Mouse (Mus musculus) heart, embryonic 14.5 days (tissue): ENCODE measurements around the gene Magel2. TPM values are rescaled to one million over a fixed set of nuclear protein-coding genes. Genes with fewer than 3 reads are reported as not detected.
A peak's percentile ranks its signal among the peaks of the same experiment; 100 is the strongest.

Experiments
- ATAC-seq: fragments of 200-750 bp; cut with Nextera tagmentation; 2 replicates; pipeline ENCODE4 v1.8.0; 2017; ENCODE audit warnings: low read depth, moderate TSS enrichment; ENCODE audit not compliant: insufficient number of reproducible peaks, insufficient read depth, low FRiP score
- H3K27ac ChIP-seq, 2 experiments: fragments of 200-500 bp in 1 of 2; fragments of 300-500 bp in 1 of 2; sonication (generic) in 1 of 2; replicated peaks in 1 of 2; 2 replicates each; pipeline ENCODE4 v1.5.1; 2012 to 2014; ENCODE audit warnings: low read depth in 2 of 2, low read length in 2 of 2, control low read depth in 1 of 2, mild to moderate bottlenecking in 1 of 2, mixed read lengths in 1 of 2; ENCODE audit not compliant: control insufficient read depth in 1 of 2, insufficient read depth in 1 of 2
- H3K27me3 ChIP-seq: fragments of 300-500 bp; sonication (generic); 2 replicates; pipeline ENCODE4 v1.6.1; 2014; ENCODE audit warnings: mild to moderate bottlenecking, low read length, control low read depth; ENCODE audit not compliant: control insufficient read depth, insufficient read depth
- H3K36me3 ChIP-seq: fragments of 300-500 bp; sonication (generic); 2 replicates; pipeline ENCODE4 v1.6.1; 2014; ENCODE audit warnings: mild to moderate bottlenecking, control low read depth, low read length, mixed read lengths; ENCODE audit not compliant: control insufficient read depth, insufficient read depth
- H3K4me1 ChIP-seq, 2 experiments: fragments of 200-500 bp in 1 of 2; fragments of 300-500 bp in 1 of 2; sonication (generic) in 1 of 2; 2 replicates each; pipeline ENCODE4 v1.6.1; 2012 to 2014; ENCODE audit warnings: low read length in 2 of 2, control low read depth in 1 of 2, mixed read lengths in 1 of 2; ENCODE audit not compliant: control insufficient read depth in 2 of 2, insufficient read depth in 2 of 2
- H3K4me2 ChIP-seq: fragments of 300-500 bp; sonication (generic); 2 replicates; pipeline ENCODE4 v1.6.1; 2014; ENCODE audit warnings: mild to moderate bottlenecking, low read length
- H3K4me3 ChIP-seq, 2 experiments: fragments of 200-500 bp in 1 of 2; fragments of 300-500 bp in 1 of 2; sonication (generic) in 1 of 2; 2 replicates each; pipeline ENCODE4 v1.5.1; 2012 to 2014; ENCODE audit warnings: low read length in 2 of 2, mild to moderate bottlenecking in 2 of 2, control low read depth in 1 of 2, low read depth in 1 of 2, moderate library complexity in 1 of 2; ENCODE audit not compliant: control insufficient read depth in 1 of 2, insufficient read depth in 1 of 2
- H3K9ac ChIP-seq: fragments of 300-500 bp; sonication (generic); 2 replicates; pipeline ENCODE4 v1.6.1; 2014; ENCODE audit warnings: mild to moderate bottlenecking, low read length
- H3K9me3 ChIP-seq: fragments of 300-500 bp; sonication (generic); 2 replicates; pipeline ENCODE4 v1.6.1; 2016; ENCODE audit warnings: low read length, control low read depth; ENCODE audit not compliant: control insufficient read depth
- WGBS: fragments of 180-500 bp; shearing (Covaris S2); extraction: QIAGEN DNeasy Blood & Tissue Kit; methylation state at CpG from one replicate; pipeline ENCODE4 v1.1.7; 2014; 5-methylcytosine and 5-hydroxymethylcytosine counted together
- polyA plus RNA-seq: library from polyadenylated mRNA; unstranded; fragments of >200 nt; fragmentation: Nextera tagmentation; extraction: Ambion mirVana; gene quantifications from 2 replicates; pipeline ENCODE4 v1.2.1, GENCODE M21; 2014

Gene Magel2
- polyA plus RNA-seq, 1 experiment from 2014 or later = 0.20 TPM

DNA sequence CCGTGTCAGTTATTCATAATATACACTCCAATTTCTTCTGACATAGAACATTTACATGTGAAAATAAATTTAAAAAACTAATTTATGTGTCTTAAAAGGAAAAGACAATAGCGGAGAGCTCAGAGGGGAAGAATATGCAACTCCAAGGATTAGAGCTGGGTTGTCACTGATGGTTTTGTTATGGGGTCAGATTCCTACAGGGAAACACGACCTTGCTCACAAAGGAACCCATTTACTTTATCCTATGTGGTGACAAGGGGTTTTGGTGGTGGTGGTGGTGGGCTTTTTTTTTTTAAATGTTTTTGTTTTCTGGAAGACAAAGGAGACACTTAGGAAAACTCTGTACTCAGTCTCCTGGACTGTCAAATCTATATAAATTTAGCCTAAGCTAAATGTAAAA lies 31.0 kb downstream of the Magel2 start:
- 47% methylated on average over 3 of the region's 3 CpGs for WGBS
- no peak overlapping the region for H3K4me2 ChIP-seq

DNA sequence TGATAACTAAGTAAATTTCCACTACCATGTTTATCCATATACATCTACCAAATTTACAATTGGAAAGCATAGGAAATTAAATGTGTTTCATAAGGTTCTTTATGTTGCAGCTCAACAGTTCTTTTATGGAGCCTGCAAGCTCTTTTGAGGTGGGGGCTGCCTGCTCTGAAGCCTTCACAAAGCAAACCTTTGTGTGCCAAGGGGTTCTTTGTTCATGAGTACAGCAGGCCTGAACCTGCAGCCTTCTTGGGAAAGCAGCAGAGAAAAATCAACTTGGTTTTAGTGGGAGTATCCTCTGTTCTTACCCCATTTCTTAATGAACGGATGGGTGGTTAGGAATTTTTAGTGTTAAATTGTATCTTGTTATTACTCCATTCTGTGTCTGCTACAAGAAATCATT lies 38.4 kb downstream of the Magel2 start:
- H3K4me2 ChIP-seq = no peak overlapping the region
- H3K4me1 ChIP-seq = no peaks in the 10 kb centered on the region; a peak in 1 of 4 replicates
- peaks cover 13% of the 10 kb centered on the region for H3K9me3 ChIP-seq
- H3K4me3 ChIP-seq = no peak overlapping the region
- H3K27me3 ChIP-seq = no peaks in the 10 kb centered on the region
- H3K27ac ChIP-seq = no peak overlapping the region
- no peak overlapping the region for H3K9ac ChIP-seq
- H3K36me3 ChIP-seq = no peaks in the 10 kb centered on the region
- 71% methylated on average over 1 of the region's 1 CpGs for WGBS
- ATAC-seq = no peak

More for the DNA sequence above, 31.0 kb downstream of the Magel2 start:
- Histone ChIP-seq H3K27me3 (peaks cover 4% of the 10 kb centered on the region; the same call in 1 of the 2 replicates), H3K9ac (no peak overlapping the region), H3K9me3 (peaks cover 6% of the 10 kb centered on the region; the same call in 1 of the 2 replicates), H3K36me3 (no peaks in the 10 kb centered on the region), H3K4me1 (no peaks in the 10 kb centered on the region), H3K27ac (no peak overlapping the region), H3K4me3 (no peak overlapping the region)
- ATAC-seq = no peak

DNA sequence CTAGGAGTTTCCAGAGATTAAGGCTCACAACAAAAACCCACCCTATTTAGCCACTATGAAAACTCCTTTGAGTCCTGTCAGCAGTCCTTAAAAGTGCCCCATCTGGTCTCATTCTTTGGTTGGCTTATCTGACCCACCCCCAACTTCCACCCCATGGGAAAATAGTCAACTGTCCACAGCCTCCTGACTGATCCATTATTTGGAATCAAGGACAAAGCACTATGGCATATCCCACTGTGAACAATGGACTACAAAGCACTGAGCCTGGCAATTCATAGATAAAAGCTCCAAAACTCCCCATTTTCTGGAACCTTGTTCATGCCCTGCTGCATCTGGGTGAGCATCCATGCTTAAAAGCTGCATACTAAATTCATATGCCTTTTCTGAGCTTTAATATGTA lies 39.4 kb downstream of the Magel2 start:
- peaks cover 18% of the 10 kb centered on the region for H3K9me3 ChIP-seq
- no peak overlapping the region for H3K4me3 ChIP-seq

DNA sequence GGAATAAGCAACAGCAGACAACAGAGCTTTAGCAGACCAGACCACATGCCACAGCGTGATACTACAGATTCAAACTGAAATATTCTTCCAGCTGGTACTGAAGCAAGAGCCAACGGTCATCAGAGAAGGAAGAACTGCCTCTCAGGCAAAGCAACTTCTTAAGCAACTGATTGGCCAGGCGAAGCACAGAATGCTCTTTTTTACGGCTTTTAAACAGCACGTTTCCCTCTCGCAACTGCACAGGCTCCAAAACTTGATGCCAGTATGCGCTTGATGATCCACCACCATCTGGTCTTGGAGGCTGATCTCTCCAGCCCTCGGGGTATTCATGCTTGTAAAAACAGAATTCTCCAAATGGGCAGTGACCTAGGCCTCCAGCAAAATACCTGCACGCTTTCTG lies 41.5 kb downstream of the Magel2 start:
- no peak for ATAC-seq
- no peaks in the 10 kb centered on the region; a peak in 1 of 4 replicates for H3K4me1 ChIP-seq
- H3K4me3 ChIP-seq = peak overlapping the region in 1 of 2 experiments; percentile 68; a peak in 1 of 4 replicates
- H3K9ac ChIP-seq = no peak overlapping the region
- no peaks in the 10 kb centered on the region for H3K36me3 ChIP-seq
- peaks cover 20% of the 10 kb centered on the region for H3K9me3 ChIP-seq
- H3K27ac ChIP-seq = no peak overlapping the region
- peaks cover 8% of the 10 kb centered on the region; the same call in 1 of the 2 replicates for H3K27me3 ChIP-seq
- no peak overlapping the region for H3K4me2 ChIP-seq
- 82% methylated on average over 9 of the region's 9 CpGs for WGBS

More for the DNA sequence above, 39.4 kb downstream of the Magel2 start:
- Histone ChIP-seq H3K27me3 (no peaks in the 10 kb centered on the region), H3K4me2 (no peak overlapping the region), H3K27ac (no peak overlapping the region), H3K4me1 (no peaks in the 10 kb centered on the region; a peak in 1 of 4 replicates), H3K36me3 (no peaks in the 10 kb centered on the region), H3K9ac (no peak overlapping the region)
- no peak for ATAC-seq

DNA sequence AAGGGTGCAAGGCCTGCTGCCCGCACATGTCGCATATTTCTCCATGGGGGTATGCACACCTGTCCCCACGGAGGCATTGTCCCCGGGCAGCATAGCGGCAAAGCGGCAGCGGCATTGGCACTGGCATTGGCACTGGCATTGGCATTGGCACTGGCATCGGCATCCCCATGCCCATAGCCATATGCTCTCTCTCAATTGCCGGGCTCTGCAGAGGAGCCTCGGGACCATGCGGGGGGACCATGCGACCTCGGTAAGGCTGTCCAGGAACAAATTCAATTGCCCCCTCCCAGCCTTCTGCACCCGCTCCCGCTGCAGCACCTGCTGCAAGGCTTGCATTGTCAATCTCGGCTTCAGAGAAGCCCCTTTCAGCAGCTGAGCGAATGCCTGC lies 42.3 kb downstream of the Magel2 start:
- H3K4me2 ChIP-seq = peak overlapping the region; percentile 71
- H3K9me3 ChIP-seq = peaks cover 20% of the 10 kb centered on the region
- H3K36me3 ChIP-seq = no peaks in the 10 kb centered on the region
- H3K9ac ChIP-seq = peak overlapping the region; percentile 80
- H3K27ac ChIP-seq = no peak overlapping the region
- peaks cover 10% of the 10 kb centered on the region; the same call in 1 of the 2 replicates for H3K27me3 ChIP-seq
- 63% methylated on average over 17 of the region's 17 CpGs for WGBS
- H3K4me3 ChIP-seq = peak overlapping the region; percentile 68 to 76
- no peaks in the 10 kb centered on the region; a peak in 1 of 4 replicates for H3K4me1 ChIP-seq
- no peak for ATAC-seq

DNA sequence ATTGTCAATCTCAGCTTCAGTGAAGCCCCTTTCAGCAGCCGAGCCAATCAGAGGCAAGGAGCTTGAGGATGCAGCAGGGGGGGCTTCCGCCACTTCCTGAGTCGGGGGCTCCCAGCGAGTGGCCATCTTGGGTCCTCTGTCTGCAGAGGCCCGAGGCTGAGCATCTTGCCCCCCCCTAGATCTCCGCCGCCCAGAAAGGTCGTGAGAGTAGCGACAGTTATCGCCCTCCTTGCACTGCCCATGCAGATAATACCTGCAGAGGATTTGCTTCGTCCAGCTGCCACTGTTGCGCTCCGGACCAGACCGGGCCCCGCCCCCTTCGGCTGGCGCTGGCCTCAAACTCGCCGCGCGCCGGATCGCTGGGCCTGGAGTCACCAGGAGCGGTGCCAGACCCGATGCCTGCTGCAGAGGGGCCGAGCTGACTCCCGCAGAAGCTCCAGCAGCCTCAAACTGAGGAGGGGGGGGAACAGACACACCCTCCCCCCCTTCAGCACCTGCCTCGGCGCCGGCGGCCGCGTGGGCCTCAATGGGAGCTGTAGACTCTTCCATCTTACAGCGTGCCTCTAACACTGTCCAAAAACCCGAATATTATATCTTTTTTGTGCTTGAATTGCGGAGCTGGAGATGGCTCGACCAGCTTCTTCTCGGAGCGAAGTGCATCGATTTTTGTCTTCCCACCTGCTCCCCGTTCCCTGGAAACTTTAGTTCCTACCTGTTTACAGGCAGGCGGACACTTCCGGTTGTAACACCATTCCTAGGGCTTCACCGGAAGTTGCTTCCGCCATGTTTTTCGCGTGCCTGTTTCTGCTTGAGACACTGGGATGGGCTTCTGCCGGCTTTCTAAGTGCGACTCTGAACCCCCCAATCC lies 42.9 kb downstream of the Magel2 start, which contains the start of gene Mkrn3:
TSS of gene Mkrn3 (minus strand) at position 647 of the 868 bp plus-strand sequence.
- Histone ChIP-seq H3K9ac (peak within 1 kb of the TSS; percentile 80), H3K36me3 (no peaks in the 10 kb centered on the region), H3K9me3 (peaks cover 20% of the 10 kb centered on the region), H3K27ac (no peak within 1 kb of the TSS), H3K4me3 (peak within 1 kb of the TSS; percentile 68 to 76), H3K4me1 (no peaks in the 10 kb centered on the region; a peak in 1 of 4 replicates), H3K4me2 (peak within 1 kb of the TSS; percentile 71), H3K27me3 (peaks cover 10% of the 10 kb centered on the region; the same call in 1 of the 2 replicates)
- ATAC-seq = no peak
- WGBS = 20% methylated on average over 49 of the region's 49 CpGs

DNA sequence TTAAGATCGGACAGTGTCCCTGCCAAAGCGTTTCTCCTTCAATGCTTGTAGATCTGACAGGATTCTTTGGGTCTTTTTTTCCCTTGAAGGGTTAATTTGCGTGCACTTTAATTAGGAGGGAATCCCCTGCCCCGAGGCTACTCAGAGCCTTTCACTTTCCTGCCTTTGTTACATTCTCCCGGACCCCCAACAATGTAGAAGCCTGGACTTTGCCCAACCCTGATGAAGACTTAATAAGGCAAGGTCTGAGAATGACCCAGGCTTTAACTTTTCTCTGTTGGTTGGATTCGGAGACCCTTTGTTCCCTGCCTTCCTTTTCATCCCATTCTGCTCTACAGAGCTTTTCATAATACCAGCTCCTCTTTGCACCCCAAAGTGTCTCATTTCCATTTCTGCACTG lies 43.8 kb downstream of the Magel2 start:
- Histone ChIP-seq H3K36me3 (no peaks in the 10 kb centered on the region), H3K9ac (no peak overlapping the region), H3K9me3 (peaks cover 20% of the 10 kb centered on the region), H3K4me2 (peak overlapping the region; percentile 71), H3K4me1 (no peaks in the 10 kb centered on the region; a peak in 1 of 4 replicates), H3K27me3 (peaks cover 10% of the 10 kb centered on the region; the same call in 1 of the 2 replicates), H3K27ac (no peak overlapping the region), H3K4me3 (peak overlapping the region in 1 of 2 experiments; percentile 68; a peak in 2 of 4 replicates)
- WGBS = 69% methylated on average over 6 of the region's 6 CpGs
- ATAC-seq = no peak
